Mouse (Mus musculus) frontal cortex, adult 2 months (tissue): ENCODE results near the gene Rapgefl1. TPM values are rescaled to one million over a fixed set of nuclear protein-coding genes. Genes with fewer than 3 reads are reported as not detected.

Experiments used
- DNase-seq, 2 experiments: peaks; one replicate each; pipeline ENCODE4 v3.0.0; 2022; ENCODE audit warnings: low spot score in 1 of 2; ENCODE audit errors: extremely low spot score in 1 of 2
- polyA plus RNA-seq: library from polyadenylated mRNA; depleted of rRNA; stranded (reverse); fragments of >200 nt; gene quantifications from 2 replicates; pipeline ENCODE4 v1.2.3, GENCODE M21; 2012

The Rapgefl1 gene
- polyA plus RNA-seq, 1 experiment = 167 TPM

DNA sequence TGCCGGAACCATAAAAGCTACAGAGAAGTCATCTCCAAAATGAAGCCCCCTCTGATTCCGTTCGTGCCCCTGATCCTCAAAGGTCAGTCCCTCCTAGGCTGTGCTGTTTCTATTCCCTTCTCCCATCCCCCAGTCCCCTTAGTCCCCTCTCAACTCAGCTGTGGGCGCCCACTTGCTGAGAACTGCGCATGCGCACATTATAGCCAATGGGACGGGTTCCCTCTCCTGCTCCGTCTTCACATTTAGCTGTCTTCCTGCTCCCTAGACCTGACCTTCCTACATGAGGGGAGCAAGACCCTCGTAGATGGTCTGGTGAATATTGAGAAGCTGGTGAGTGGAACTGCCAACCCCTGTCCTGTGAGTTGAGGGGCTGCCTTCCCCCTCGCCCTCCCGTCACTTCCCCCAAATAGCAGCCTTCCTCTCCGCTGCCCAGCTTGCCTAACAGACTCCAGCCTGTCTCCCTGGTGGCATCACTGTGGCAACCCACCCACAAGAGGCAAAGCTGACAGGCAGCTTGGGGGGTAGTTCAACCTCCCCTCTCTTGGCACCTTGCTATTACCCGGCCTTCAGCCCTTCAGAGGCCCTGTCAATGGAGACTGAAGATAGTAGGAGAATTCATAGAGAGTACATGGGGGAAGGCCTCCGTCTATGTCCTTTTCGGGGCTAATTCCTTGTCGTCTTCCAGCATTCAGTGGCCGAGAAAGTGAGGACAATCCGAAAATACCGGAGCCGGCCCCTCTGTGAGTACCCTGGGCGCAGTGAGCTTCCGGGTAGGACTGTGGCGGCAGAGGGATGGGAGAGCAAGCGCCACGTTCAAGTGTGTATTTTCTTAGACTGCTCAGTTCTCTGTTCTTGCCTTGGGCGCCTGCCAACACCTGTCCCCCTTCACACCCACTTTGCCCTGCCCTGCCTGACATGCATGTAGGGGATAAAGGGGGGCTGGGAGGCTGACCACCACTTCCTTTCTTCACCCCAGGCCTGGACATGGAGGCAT is 13.8 kb downstream of the Rapgefl1 start:
- no peak for DNase-seq

- DNase-seq = no peak
These were observed 17.5 kb downstream of the Rapgefl1 start for GRCm38 (mm10) chr11:98854116-98854515.

DNA sequence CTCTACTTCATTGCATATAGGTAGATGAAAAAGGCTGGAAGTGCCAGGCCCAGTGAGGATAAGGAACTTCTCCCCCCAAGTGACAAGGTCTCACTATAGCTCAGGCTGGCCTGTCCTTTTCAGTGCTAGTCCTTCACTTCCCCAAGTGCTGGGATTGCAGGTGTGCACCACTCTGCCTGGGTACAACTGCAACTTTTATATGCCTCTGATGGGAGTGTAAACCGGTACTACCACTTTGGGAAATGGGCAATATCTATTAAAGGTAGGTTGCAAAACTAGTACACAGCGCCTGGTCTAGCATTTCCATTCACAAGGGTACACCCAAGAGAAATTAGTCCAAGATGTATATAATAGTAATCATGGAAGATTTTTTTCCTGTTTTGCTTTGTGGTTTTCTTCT is 18.1 kb downstream of the Rapgefl1 start:
- no peak for DNase-seq

DNA sequence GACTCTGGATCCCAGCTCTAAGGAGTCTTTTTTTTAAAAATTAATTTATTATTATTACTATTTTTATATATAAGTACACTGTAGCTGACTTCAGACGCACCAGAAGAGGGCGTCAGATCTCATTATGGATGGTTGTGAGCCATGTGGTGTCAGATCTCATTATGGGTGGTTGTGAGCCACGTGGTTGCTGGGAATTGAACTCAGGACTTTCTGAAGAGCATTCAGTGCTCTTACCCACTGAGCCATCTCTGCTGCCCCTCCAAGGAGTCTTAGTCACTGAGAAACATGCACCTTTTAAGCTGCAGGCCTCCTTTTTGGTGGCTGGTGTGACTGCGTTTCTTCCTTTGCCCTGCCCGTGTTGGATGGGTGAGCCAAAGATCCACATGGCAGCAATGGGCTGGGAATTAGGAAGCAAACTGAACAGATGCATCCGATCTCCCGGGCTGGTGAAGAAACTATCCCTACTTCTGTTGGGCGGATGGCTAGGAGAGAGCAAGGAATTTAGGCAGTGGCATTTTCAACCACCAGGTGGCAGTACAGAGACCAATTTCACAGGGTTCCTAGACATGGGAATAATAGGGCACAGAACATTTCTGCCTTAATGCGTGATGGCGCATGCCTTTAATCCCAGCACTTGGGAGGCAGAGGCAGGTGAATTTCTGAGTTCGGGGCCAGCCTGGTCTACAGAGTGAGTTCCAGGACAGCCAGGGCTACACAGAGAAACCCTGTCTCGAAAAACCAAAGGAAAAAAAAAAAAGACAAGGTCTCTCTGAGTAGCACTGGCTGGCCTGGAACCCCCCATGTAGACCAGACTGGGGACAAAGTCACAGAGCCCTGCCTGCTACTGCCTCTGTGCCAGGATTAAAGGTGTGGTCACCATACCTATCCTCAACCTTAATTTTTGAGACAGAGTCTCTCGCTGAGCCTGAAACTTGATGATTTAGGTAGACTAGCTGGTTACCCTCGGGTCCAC is 22.5 kb downstream of the Rapgefl1 start:
- peak; percentile 83 to 98 for DNase-seq

DNA sequence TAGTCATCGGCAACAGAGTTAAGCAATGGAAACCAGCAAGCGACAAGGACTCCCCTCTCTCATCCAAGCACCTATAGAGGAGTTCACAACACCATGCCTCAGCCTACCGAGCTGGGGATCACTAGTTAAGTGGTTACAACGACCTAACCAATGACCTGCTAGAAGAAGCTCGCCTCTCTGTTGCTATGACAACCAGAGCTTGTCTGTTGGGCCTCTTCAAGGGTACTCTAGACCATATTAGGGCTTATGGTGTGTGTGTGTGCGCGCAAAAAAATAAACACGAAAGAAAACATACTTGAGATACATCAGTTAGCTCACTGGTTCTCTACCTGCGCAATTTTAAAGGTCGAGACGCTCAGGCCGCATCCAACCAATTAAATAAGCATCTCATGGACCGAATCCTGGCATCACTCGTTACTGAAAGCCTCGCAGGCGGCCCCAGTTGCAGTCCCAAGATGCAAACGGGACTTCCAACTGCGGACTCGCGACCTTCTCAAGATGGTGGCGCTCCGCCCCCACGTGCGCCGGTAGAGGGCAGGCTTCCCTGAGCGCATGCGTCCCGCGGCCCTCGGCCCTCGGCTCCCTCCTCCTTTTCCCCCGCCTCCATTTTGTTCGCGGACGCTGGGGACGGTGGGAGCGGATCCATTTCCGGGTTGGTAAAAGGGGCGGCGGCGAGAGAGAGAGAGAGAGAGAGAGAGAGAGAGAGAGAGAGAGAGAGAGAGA is 26.6 kb downstream of the Rapgefl1 start, which contains the start of gene Wipf2:
Gene Wipf2, plus strand, starts transcription at position 611 of the 723 bp plus-strand sequence.
- peak; percentile 88 to 97 for DNase-seq

DNA sequence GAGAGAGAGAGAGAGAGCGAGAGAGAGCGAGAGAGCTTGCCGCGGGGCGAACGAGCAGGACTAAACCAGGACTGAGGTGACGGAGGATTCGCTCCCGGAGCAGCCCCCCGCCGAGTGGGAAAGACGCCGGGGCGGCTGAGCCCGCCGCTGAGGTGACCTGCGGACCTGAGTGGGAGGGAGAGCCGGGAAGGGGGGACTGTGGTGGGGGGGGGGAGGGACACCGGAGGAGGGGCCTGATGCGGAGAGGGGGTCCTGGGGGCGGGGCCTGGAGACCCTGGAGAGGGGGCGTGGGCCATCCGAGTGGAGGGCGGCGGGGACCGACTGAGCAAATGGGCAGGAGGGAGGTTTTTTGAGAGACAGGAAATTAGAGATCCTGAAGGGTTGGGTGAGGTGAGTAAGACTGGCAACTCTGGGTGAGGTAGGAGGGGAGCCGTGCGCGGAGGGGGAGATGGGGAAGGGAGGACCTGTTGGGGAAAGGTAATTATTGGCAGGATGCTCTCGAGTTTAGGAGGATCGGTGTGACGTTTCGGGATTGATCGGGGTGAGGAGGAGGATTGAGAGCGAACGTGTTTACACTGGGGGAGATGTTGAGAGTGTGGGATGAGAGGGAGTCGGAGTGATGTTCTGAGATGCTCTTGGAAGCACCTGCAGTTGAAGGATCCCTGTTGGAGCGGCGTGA is 27.3 kb downstream of the Rapgefl1 start:
- DNase-seq = peak in 1 of 2 experiments; percentile 64

- no peak for DNase-seq
These were observed 30.7 kb downstream of the Rapgefl1 start for GRCm38 (mm10) chr11:98867293-98867692.

DNA sequence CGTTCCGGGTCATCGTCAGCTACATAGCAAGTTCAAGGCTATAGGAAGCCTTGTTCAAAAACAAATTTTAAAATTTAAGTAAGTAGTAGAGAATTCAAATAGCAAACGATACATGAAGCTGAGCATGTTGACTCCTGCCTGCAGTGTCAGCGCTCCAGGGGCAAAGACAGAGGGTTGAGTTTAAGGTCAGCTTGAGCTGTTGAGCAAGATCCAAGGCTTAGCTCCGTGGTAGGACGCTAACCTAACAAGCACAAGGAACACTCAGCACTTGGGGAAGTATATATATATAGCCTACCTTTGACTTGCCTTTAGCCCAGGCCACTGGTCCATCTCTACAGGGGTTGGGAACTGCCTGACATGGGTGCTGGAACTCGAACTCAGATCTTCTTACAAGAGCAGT is 33.3 kb downstream of the Rapgefl1 start:
- no peak for DNase-seq

DNA sequence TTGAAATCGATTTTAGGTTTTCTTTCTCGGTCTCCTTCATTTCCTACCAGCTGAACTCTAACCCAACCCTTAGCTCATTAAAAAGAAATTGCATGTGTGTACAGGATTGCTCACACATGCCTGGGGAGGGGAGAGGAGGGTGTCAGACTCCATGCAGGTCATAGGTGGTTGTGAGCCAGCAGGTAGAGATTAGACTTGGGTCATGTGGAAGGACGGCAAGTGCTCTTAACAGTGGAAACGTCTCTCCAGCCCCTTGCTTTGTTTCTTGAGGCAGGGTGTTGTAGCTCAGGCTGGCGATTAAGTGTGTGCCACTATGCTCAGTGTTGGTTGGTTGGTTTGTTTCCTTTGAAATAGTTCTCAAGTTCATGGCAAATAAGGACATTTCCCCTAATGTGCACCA is 34.2 kb downstream of the Rapgefl1 start:
- DNase-seq = no peak

DNA sequence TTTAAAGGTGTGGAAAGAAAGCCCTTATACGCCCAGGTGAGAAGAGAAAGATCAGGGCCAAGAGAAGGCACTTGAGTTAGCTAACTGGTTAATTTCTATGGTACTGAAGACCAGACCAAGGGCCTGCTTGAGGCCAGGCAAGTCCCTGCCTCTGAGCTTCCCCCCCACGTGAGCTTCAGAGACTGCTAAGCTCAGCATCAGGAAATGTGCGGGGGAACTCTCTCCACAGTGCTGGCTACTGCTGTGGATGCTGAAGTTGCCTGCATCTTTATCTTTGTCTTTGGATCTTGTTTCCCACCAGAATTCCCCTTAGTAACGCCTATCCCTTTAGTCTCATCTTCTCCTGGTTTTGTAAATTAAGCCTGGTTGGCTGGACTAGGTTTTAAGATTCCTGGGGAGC is 34.8 kb downstream of the Rapgefl1 start:
- DNase-seq = peak in 1 of 2 experiments; percentile 48

DNA sequence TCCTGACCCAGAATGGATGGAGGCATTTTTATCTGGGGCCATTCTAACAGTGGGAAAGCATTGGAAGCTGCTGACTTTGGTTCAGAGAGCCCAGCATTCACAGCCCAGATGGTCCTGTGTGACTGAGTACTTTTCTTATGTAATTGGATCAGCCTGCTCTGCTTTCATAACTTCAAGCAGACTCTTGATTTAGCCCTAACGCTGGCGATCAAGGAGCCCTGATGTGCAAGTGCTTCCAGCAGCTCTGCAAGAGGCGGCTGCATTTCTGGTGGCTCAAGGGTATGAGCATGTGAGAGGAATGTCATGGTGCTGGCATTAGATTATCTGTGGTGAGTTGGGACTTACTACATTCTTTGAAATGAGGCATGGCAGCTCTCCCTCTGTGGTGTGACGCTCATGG is 35.5 kb downstream of the Rapgefl1 start:
- DNase-seq = peak; percentile 77 to 85

GRCm38 (mm10) chr11:98873900-98874299 is 37.3 kb downstream of the Rapgefl1 start:
- DNase-seq = no peak

DNA sequence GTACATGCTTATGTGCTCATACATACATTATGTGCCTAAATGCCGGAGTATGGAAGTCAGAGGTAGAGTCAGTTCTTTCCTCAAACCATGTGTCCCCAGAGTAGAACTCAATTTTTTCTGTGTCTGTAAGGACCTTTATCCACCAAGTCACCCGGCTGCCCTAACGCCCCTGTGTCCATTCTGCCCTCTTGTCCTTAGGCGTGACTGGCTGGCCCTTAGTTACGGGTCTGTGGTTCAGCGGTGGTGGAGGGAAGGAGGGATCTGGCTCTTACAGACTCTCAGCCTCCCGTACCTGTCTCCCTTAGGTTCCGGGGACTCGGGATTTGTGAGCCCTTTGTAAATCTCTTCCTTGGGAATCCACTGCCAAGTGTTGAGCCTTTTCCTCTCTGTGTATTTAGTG is 40.4 kb downstream of the Rapgefl1 start:
- DNase-seq = no peak

- DNase-seq = no peak
These were observed 51.1 kb downstream of the Rapgefl1 start for GRCm38 (mm10) chr11:98887703-98888102.

DNA sequence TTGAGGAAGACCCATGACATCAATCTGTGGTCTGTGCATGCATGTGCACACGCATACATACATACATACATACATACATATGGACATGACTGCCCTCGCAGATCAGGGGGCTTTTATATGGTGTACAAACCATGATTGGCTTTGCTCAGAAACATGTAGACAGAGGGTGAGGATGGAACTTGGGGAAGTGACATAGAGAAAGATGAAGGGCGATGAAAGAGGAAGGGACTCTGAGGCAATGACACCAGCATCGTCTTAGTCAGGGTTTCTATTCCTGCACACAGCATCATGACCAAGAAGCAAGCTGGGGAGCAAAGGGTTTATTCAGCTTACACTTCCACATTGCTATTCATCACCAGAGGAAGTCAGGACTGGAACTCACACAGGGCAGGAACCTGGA is 52.5 kb downstream of the Rapgefl1 start:
- no peak for DNase-seq

- DNase-seq = no peak
These were observed 53.4 kb downstream of the Rapgefl1 start for GRCm38 (mm10) chr11:98889977-98890376.

- DNase-seq = no peak
These were observed 55.8 kb downstream of the Rapgefl1 start for GRCm38 (mm10) chr11:98892426-98892825.

- no peak for DNase-seq
These were observed 64.0 kb downstream of the Rapgefl1 start for GRCm38 (mm10) chr11:98900529-98901125.

GRCm38 (mm10) chr11:98902621-98903245 is 66.1 kb downstream of the Rapgefl1 start:
- DNase-seq = no peak
